Mouse (Mus musculus): ENCODE data around the gene Dnm3.

The Dnm3 gene

GRCm38 (mm10) chr1:162324412-162324811, 153.4 kb downstream of the Dnm3 start:
- no peak for DNase-seq (ENCODE audit: low spot score)

DNA sequence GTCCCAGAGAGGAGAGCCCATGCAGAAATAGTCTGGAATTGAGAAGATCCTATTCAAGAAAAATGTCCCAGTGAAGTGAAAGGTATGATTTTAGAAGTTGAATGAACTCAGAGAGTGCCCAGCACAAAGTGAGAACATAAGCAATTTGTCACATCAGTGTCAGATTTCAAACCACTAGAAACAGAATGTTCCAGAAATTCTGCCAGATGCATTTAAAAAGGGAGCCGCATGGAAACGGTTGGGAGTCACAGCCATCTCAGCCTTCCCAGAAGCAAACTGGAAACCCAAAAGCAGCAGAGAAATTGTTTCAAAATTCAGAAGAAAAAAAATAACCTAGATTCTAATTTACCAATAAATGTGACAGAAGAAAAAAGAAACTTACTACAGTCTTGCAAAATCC, 154.7 kb downstream of the Dnm3 start:
- DNase-seq (ENCODE audit: low spot score) = no peak

DNA sequence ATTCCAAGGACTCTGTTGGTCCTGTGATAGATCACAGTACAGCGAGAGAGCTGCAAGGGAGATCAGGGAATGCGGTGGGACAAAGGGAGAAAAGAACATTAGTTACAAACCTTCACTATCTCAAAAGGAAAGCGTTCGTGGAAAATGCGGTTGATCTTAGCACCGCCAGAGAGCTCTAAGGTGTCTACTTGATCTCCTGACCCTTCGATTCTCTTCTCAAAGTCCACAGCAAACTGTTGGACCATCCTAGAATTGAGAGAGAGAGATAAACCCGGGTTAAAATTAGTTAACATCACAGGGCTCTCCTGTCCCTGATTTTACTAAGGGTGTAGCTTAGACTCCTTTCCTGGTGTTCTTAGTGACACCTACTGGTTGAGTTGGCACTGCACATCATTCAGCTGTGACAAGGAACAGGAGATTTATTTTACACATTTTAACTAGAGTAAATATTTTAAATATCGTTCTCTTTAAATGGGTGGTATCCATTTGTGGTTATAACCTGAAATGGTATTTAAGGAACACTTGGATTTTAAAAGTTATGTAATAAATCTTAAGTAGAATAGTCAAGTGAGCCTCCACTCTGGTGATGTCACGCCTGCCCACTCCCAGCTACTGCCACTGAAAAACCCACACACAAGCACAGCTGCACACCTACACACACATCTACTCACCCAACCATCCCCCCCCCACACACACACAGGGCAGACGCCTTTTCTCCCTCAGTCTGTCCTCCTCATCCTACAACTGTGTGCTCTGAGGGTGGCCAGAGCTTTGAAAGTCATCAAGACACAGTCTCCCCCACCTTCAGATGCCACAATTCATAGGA, 164.2 kb downstream of the Dnm3 start:
- no peak for DNase-seq (ENCODE audit: low spot score)

- no peak for DNase-seq (ENCODE audit: low spot score)
Measured at GRCm38 (mm10) chr1:162312621-162313020, 165.2 kb downstream of the Dnm3 start.

DNA sequence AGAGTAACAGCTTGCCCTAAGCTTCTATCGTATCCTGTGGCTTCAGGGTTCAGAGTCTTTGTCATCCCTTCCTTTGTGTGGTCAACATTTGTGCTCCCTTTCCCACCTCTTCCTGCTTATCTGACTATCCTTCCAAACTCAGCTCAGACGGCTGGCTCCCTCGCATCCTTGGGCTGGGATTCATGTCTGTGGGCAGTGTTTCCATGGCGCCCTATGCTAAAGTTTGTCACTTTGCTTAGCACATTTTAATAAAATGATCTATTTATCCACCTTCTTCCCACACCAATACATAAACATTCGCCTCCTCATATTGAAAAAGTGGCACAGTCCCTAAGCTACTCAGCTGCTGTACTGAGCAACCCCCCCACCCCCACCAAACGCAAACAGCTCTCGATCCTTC, 165.7 kb downstream of the Dnm3 start:
- DNase-seq (ENCODE audit: low spot score) = no peak

DNA sequence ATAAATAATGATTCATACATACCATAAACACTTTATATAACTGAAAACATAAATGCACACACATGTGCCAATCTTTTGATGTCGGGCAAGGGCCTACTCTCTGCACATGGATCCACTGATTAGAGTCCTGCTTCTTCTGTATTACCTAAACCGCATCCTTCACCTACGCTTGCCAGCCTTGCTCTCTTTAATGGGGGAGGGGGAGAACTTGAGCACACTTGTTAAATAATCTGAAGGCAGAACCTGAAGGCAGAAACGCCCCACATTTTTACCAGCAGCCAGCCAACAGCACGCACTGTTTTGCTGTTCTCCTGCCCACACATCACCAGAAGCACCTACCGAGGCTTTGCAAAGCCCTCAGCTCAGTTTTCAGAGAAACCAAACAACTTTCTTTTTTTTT, 172.6 kb downstream of the Dnm3 start:
- DNase-seq (ENCODE audit: low spot score) = no peak

- DNase-seq (ENCODE audit: low spot score) = no peak
Measured at GRCm38 (mm10) chr1:162302480-162302879, 175.4 kb downstream of the Dnm3 start.

GRCm38 (mm10) chr1:162299558-162300319, 178.1 kb downstream of the Dnm3 start:
- DNase-seq (ENCODE audit: low spot score) = no peak

DNA sequence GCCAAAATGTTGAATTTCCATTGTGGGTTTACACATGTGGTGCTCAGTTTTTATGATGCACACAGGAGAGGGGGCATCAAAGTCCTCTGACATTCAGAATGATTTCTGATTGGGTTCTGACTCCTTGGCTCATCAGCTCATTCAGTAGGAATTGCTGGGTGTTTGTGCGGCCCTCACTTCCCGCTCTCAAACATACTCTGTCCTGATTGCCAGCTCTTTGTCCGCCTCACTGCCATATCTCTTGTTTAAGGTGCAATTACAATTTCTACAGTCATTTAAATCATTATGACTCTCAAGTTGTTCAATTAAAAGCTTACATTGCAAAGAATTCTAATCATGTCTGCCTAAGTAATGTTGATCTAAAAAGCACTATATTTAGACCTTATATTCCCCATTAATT, 179.3 kb downstream of the Dnm3 start:
- DNase-seq (ENCODE audit: low spot score) = no peak

- no peak for DNase-seq (ENCODE audit: low spot score)
Measured at GRCm38 (mm10) chr1:162295443-162295842, 182.4 kb downstream of the Dnm3 start.

DNA sequence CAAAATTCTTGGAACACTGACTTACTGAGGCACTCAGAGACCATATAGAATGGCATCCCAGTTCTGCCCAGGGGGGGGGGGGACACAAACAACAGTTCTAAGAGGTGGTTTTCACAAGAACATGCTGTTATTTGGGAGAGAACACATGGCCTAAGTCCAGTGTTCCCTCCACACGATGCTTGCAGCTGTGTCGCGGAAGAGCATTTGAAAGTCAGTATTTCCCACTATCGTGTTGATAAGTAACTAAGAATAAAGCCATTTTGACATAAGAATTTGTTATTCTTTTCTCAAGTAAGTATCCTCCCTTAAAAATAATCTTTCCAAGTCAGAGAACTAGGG, 183.3 kb downstream of the Dnm3 start:
- DNase-seq (ENCODE audit: low spot score) = no peak

DNA sequence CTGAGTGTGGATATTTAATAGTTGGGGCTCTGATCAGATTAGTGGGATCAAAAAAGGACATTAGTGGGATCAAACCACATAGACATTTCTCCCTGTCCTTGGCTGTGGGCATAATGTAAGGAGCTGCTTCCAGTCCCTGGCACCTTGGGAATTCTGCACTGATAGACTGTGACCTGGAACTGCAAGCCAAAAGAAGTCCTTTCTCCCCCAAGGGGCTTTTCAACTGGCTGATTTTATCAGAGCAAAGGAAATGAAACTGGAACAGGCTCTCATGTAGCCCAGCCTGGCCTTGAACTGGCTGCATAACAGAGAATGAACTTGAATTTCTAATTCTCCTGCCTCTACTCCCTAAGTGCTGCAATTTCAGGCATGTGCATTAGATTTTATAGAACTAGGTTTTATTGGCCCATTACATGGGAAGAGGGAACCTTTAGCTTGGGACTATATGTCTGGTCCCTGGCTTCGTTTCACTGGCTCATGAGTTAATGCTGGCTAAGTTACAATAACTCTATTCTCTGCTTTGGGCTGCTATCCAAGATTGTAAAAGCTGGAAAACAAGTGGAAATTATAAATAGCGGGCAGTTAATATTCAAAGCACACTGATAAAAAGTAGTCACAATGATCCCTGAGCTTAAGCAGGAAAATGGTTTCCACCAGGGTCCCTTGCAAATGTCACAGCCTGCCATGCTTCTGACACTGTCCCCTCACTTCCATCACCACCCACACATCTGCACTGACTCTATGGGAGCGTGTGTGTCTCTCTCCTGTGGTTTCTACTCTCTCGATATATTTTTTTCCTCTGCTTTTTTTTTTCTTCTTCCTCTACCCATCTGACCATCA, 183.9 kb downstream of the Dnm3 start:
- DNase-seq (ENCODE audit: low spot score) = no peak

GRCm38 (mm10) chr1:162286910-162287309, 190.9 kb downstream of the Dnm3 start:
- no peak for DNase-seq (ENCODE audit: low spot score)

DNA sequence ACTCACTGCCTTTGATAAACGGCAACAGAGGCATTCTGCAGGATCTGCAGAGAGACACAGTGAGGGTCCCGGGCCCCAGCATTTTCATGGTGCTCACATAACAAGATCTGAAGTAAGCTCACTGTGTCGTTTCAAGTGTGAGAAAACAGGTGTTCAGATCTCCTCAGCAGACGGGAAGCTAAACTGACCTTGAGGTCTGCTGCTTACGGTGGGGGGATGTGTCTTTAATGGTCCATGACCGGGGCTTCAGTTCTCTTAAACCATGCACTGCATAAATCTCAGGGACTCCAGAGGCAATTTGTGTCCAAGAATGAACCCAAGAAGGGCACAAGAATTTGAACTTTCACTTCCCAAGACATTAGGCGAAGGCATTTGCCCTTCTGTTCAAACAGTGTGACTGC, 195.9 kb downstream of the Dnm3 start:
- DNase-seq (ENCODE audit: low spot score) = no peak

GRCm38 (mm10) chr1:162280052-162280451, 197.8 kb downstream of the Dnm3 start:
- DNase-seq (ENCODE audit: low spot score) = no peak

GRCm38 (mm10) chr1:162276011-162276410, 201.8 kb downstream of the Dnm3 start:
- no peak for DNase-seq (ENCODE audit: low spot score)

GRCm38 (mm10) chr1:162274674-162275248, 203.1 kb downstream of the Dnm3 start:
- no peak for DNase-seq (ENCODE audit: low spot score)

- DNase-seq (ENCODE audit: low spot score) = no peak
Measured at GRCm38 (mm10) chr1:162256912-162257607, 220.8 kb downstream of the Dnm3 start.

- DNase-seq (ENCODE audit: low spot score) = no peak
Measured at GRCm38 (mm10) chr1:162254944-162255343, 222.9 kb downstream of the Dnm3 start.

GRCm38 (mm10) chr1:162253971-162254641, 223.7 kb downstream of the Dnm3 start:
- DNase-seq (ENCODE audit: low spot score) = no peak

GRCm38 (mm10) chr1:162252869-162253268, 225.0 kb downstream of the Dnm3 start:
- DNase-seq (ENCODE audit: low spot score) = no peak

Measured in spleen, adult 12 weeks (tissue).